Mouse (Mus musculus) forebrain, embryonic 16.5 days (tissue): ENCODE measurements at regions not wholly inside any gene's neighbourhood (a gene's known extent, or its start where the extent isn't known, plus 50 kb on each side); places are given as distances from the start of the nearest gene placed in this dataset.
A peak's percentile ranks its signal among the peaks of the same experiment; 100 is the strongest.

ENCODE experiments used
- ATAC-seq: fragments of 200-750 bp; cut with Nextera tagmentation; 2 replicates; pipeline ENCODE4 v1.8.0; 2017; ENCODE audit warnings: mild to moderate bottlenecking, moderate library complexity
- H3K27ac ChIP-seq: fragments of 300-500 bp; sonication (generic); 2 replicates; pipeline ENCODE4 v1.5.1; 2014; ENCODE audit warnings: low read length, control low read depth
- H3K27me3 ChIP-seq: fragments of 300-500 bp; sonication (generic); replicated peaks from 2 replicates; pipeline ENCODE4 v1.6.1; 2014; ENCODE audit warnings: low read length; ENCODE audit not compliant: control insufficient read depth, insufficient read depth
- H3K36me3 ChIP-seq: fragments of 300-500 bp; sonication (generic); 2 replicates; pipeline ENCODE4 v1.6.1; 2014; ENCODE audit not compliant: control insufficient read depth, insufficient read depth
- H3K4me1 ChIP-seq: fragments of 300-500 bp; sonication (generic); replicated peaks from 2 replicates; pipeline ENCODE4 v1.6.1; 2014; ENCODE audit warnings: low read length; ENCODE audit not compliant: control insufficient read depth, insufficient read depth
- H3K4me2 ChIP-seq: fragments of 300-500 bp; sonication (generic); 2 replicates; pipeline ENCODE4 v1.6.1; 2014; ENCODE audit warnings: mild to moderate bottlenecking, low read length, control low read depth
- H3K4me3 ChIP-seq: fragments of 300-500 bp; sonication (generic); replicated peaks from 2 replicates; pipeline ENCODE4 v1.5.1; 2014; ENCODE audit warnings: mild to moderate bottlenecking, low read length, control low read depth
- H3K9ac ChIP-seq: fragments of 300-500 bp; sonication (generic); replicated peaks from 2 replicates; pipeline ENCODE4 v1.6.1; 2014; ENCODE audit warnings: low read depth, low read length, control low read depth
- H3K9me3 ChIP-seq: fragments of 300-500 bp; sonication (generic); 2 replicates; pipeline ENCODE4 v1.6.1; 2016; ENCODE audit warnings: low read length; ENCODE audit not compliant: control insufficient read depth
- WGBS: fragments of 180-500 bp; shearing (Covaris S2); extraction: QIAGEN DNeasy Blood & Tissue Kit; methylation state at CpG from one replicate; pipeline ENCODE4 v1.1.7; 2014; 5-methylcytosine and 5-hydroxymethylcytosine counted together

- H3K27me3 ChIP-seq, result no peaks in the 10 kb centered on the region
- H3K4me1 ChIP-seq, result peaks cover 4% of the 10 kb centered on the region; the same call in 1 of the 2 replicates
- no peak overlapping the region for H3K27ac ChIP-seq
- no peak overlapping the region for H3K4me3 ChIP-seq
- H3K9ac ChIP-seq, result no peak overlapping the region
- peaks cover 2% of the 10 kb centered on the region; the same call in 1 of the 2 replicates for H3K9me3 ChIP-seq
- ATAC-seq, result no peak
- no peak overlapping the region for H3K4me2 ChIP-seq
- WGBS, result 41% methylated on average over 5 of the region's 5 CpGs
- no peaks in the 10 kb centered on the region for H3K36me3 ChIP-seq
Observed at GRCm38 (mm10) chr8:31314692-31315358, 2113.7 kb upstream of the 5930422O12Rik start.

- no peak overlapping the region for H3K9ac ChIP-seq
- H3K27me3 ChIP-seq, result no peaks in the 10 kb centered on the region
- WGBS, result 32% methylated on average over 8 of the region's 8 CpGs
- H3K4me3 ChIP-seq, result no peak overlapping the region
- H3K27ac ChIP-seq, result no peak overlapping the region
- no peak overlapping the region for H3K4me2 ChIP-seq
- peak; percentile 82 for ATAC-seq
- peaks cover 4% of the 10 kb centered on the region; the same call in 1 of the 2 replicates for H3K4me1 ChIP-seq
- no peaks in the 10 kb centered on the region for H3K36me3 ChIP-seq
- peaks cover 2% of the 10 kb centered on the region; the same call in 1 of the 2 replicates for H3K9me3 ChIP-seq
Observed at GRCm38 (mm10) chr8:31315359-31315705, 2113.2 kb upstream of the 5930422O12Rik start.

- ATAC-seq, result peak; percentile 61
- H3K9me3 ChIP-seq, result no peaks in the 10 kb centered on the region
- no peaks in the 10 kb centered on the region for H3K4me1 ChIP-seq
- no peak overlapping the region for H3K4me3 ChIP-seq
- H3K27ac ChIP-seq, result no peak overlapping the region
- no peaks in the 10 kb centered on the region for H3K36me3 ChIP-seq
- H3K9ac ChIP-seq, result no peak overlapping the region
- 74% methylated on average over 7 of the region's 7 CpGs for WGBS
- no peaks in the 10 kb centered on the region for H3K27me3 ChIP-seq
- no peak overlapping the region for H3K4me2 ChIP-seq
Observed at GRCm38 (mm10) chr8:31333545-31334297, 2094.8 kb upstream of the 5930422O12Rik start.

- Histone ChIP-seq H3K27me3 (no peaks in the 10 kb centered on the region), H3K4me2 (no peak overlapping the region), H3K4me3 (no peak overlapping the region), H3K27ac (no peak overlapping the region), H3K9ac (no peak overlapping the region), H3K4me1 (no peaks in the 10 kb centered on the region), H3K36me3 (no peaks in the 10 kb centered on the region), H3K9me3 (no peaks in the 10 kb centered on the region)
- ATAC-seq, result no peak
- 82% methylated on average over 4 of the region's 4 CpGs for WGBS
Observed at GRCm38 (mm10) chr8:31348504-31348903, 2080.0 kb upstream of the 5930422O12Rik start.

- Histone ChIP-seq H3K4me2 (no peak overlapping the region), H3K4me3 (no peak overlapping the region), H3K36me3 (no peaks in the 10 kb centered on the region), H3K9me3 (no peaks in the 10 kb centered on the region), H3K9ac (no peak overlapping the region), H3K27ac (no peak overlapping the region), H3K4me1 (no peaks in the 10 kb centered on the region), H3K27me3 (no peaks in the 10 kb centered on the region)
- 34% methylated on average over 5 of the region's 5 CpGs for WGBS
- no peak for ATAC-seq
Observed at GRCm38 (mm10) chr8:31369636-31370035, 2058.9 kb upstream of the 5930422O12Rik start.

- no peaks in the 10 kb centered on the region for H3K27me3 ChIP-seq
- 0 out of 2 replicates have a peak, but pooled peaks have one; percentile 31 for ATAC-seq
- H3K4me1 ChIP-seq, result no peaks in the 10 kb centered on the region
- H3K27ac ChIP-seq, result no peak overlapping the region
- H3K36me3 ChIP-seq, result no peaks in the 10 kb centered on the region
- no peak overlapping the region for H3K9ac ChIP-seq
- no peak overlapping the region for H3K4me2 ChIP-seq
- 45% methylated on average over 3 of the region's 3 CpGs for WGBS
- H3K9me3 ChIP-seq, result no peaks in the 10 kb centered on the region
- no peak overlapping the region for H3K4me3 ChIP-seq
Observed at GRCm38 (mm10) chr8:31370137-31371010, 2058.1 kb upstream of the 5930422O12Rik start.

- no peak overlapping the region for H3K4me3 ChIP-seq
- no peaks in the 10 kb centered on the region for H3K27me3 ChIP-seq
- no peaks in the 10 kb centered on the region for H3K36me3 ChIP-seq
- H3K4me2 ChIP-seq, result no peak overlapping the region
- H3K9me3 ChIP-seq, result no peaks in the 10 kb centered on the region
- WGBS, result 48% methylated on average over 5 of the region's 5 CpGs
- H3K9ac ChIP-seq, result no peak overlapping the region
- no peak for ATAC-seq
- H3K27ac ChIP-seq, result no peak overlapping the region
- H3K4me1 ChIP-seq, result no peaks in the 10 kb centered on the region
Observed at GRCm38 (mm10) chr8:31371656-31372055, 2056.9 kb upstream of the 5930422O12Rik start.

- no peak overlapping the region for H3K9ac ChIP-seq
- no peaks in the 10 kb centered on the region for H3K36me3 ChIP-seq
- no peak overlapping the region for H3K4me2 ChIP-seq
- no peaks in the 10 kb centered on the region for H3K27me3 ChIP-seq
- ATAC-seq, result no peak
- no peak overlapping the region for H3K4me3 ChIP-seq
- no peaks in the 10 kb centered on the region for H3K9me3 ChIP-seq
- 70% methylated on average over 2 of the region's 2 CpGs for WGBS
- H3K27ac ChIP-seq, result no peak overlapping the region
- no peaks in the 10 kb centered on the region for H3K4me1 ChIP-seq
Observed at GRCm38 (mm10) chr8:31372397-31372796, 2056.1 kb upstream of the 5930422O12Rik start.

- H3K4me1 ChIP-seq, result no peaks in the 10 kb centered on the region
- no peak for ATAC-seq
- H3K4me2 ChIP-seq, result no peak overlapping the region
- no peak overlapping the region for H3K4me3 ChIP-seq
- H3K27me3 ChIP-seq, result no peaks in the 10 kb centered on the region
- 75% methylated on average over 6 of the region's 6 CpGs for WGBS
- no peak overlapping the region for H3K9ac ChIP-seq
- no peaks in the 10 kb centered on the region for H3K9me3 ChIP-seq
- H3K36me3 ChIP-seq, result no peaks in the 10 kb centered on the region
- H3K27ac ChIP-seq, result no peak overlapping the region
Observed at GRCm38 (mm10) chr8:31373140-31373787, 2055.2 kb upstream of the 5930422O12Rik start.
